20 mouse cellular contexts compared by ENCODE assay signal in genomic region chr10:46741098-46741497, GRCm38 (mm10).
"Had no signal": no experiment of that assay in that cellular context is flagged by ENCODE, and none has a peak within 500 bp of the region (broad histone marks: within the 10 kb centered on the region; RNA-seq: fewer than 3 reads in every experiment).

No protein-coding gene starts in this region.

- ATAC-seq: liver, postnatal 0 days; lung, postnatal 0 days; midbrain, embryonic 13.5 days; midbrain, embryonic 15.5 days had no signal

- H3K4me2 ChIP-seq: lung, embryonic 15.5 days; midbrain, embryonic 11.5 days; midbrain, embryonic 13.5 days; midbrain, embryonic 15.5 days; neural tube, embryonic 12.5 days had no signal

- H3K9me3 ChIP-seq: lung, embryonic 15.5 days; megakaryocyte, embryonic 14.5 days; midbrain, embryonic 13.5 days; midbrain, embryonic 15.5 days; neural tube, embryonic 12.5 days had no signal

- H3K27ac ChIP-seq: lung, embryonic 15.5 days; macrophage; midbrain, embryonic 13.5 days; midbrain, embryonic 15.5 days; neural tube, embryonic 12.5 days had no signal

- H3K36me3 ChIP-seq: lung, embryonic 15.5 days; midbrain, embryonic 13.5 days; midbrain, embryonic 15.5 days; neural tube, embryonic 12.5 days had no signal

- H3K9ac ChIP-seq: liver, postnatal 0 days; lung, embryonic 15.5 days; midbrain, embryonic 13.5 days; midbrain, embryonic 15.5 days; neural tube, embryonic 12.5 days had no signal

- H3K27me3 ChIP-seq: lung, embryonic 15.5 days; megakaryocyte, embryonic 14.5 days; midbrain, embryonic 13.5 days; midbrain, embryonic 15.5 days; neural tube, embryonic 12.5 days had no signal

- DNase-seq: liver, postnatal 0 days; lung, adult 2 months; lung, postnatal 14 days; lung, postnatal 36 days; retina, postnatal 1 day; right cerebral cortex, adult 18-20 months; right cerebral cortex, postnatal 25 days; right cerebral cortex, postnatal 4 days; spleen, adult 18-20 months; thymus, adult 18-20 months; thymus, postnatal 14 days; thymus, postnatal 36 days had no signal

- H3K4me1 ChIP-seq: lung, embryonic 15.5 days; megakaryocyte, embryonic 14.5 days; midbrain, embryonic 13.5 days; midbrain, embryonic 15.5 days; neural tube, embryonic 12.5 days had no signal

- H3K4me3 ChIP-seq: lung, embryonic 15.5 days; megakaryocyte, embryonic 14.5 days; midbrain, embryonic 13.5 days; midbrain, embryonic 15.5 days; neural tube, embryonic 12.5 days had no signal
